Mouse (Mus musculus): ENCODE measurements around the gene Ganc. TPM values are rescaled to one million over a fixed set of nuclear protein-coding genes. Genes with fewer than 3 reads are reported as not detected.

The Ganc gene
- 10 to 100 TPM; 31.8 to 37.0 TPM for total RNA-seq (2021)
- long read RNA-seq, experiment 1, full-length matches to known transcripts: 7 of 19 reads
- long read RNA-seq, experiment 1, partial matches to known transcripts: 1 of 19 reads
- long read RNA-seq, experiment 1, other reads (novel, unspliced or antisense): 11 of 19 reads
- long read RNA-seq, experiment 2, full-length matches to known transcripts: 10 of 22 reads
- long read RNA-seq, experiment 2, partial matches to known transcripts: 3 of 22 reads
- long read RNA-seq, experiment 2, other reads (novel, unspliced or antisense): 9 of 22 reads

- intact Hi-C loops (cut with DNase I; ENCODE audit: low total_unique reads): no loop called here
- DNase-seq: no peak
These were observed at the start of gene Ganc for GRCm38 (mm10) chr2:120403653-120403985. Gene Ganc, plus strand, starts transcription at chr2:120403896.

GRCm38 (mm10) chr2:120360425-120360824, 43.3 kb upstream of the Ganc start:
- DNase-seq: no peak
- intact Hi-C loops (cut with DNase I; ENCODE audit: low total_unique reads): no loop called here

- intact Hi-C loops (cut with DNase I; ENCODE audit: low total_unique reads): no loop called here
- no peak for DNase-seq
These were observed 37.2 kb upstream of the Ganc start for GRCm38 (mm10) chr2:120366501-120366900.

- no peak for DNase-seq
- intact Hi-C loops (cut with DNase I; ENCODE audit: low total_unique reads): no loop called here
These were observed 36.1 kb upstream of the Ganc start for GRCm38 (mm10) chr2:120367416-120368207.

GRCm38 (mm10) chr2:120373858-120374257, 29.8 kb upstream of the Ganc start:
- intact Hi-C loops (cut with DNase I; ENCODE audit: low total_unique reads): no loop called here
- DNase-seq: no peak

- DNase-seq: no peak
- intact Hi-C loops (cut with DNase I; ENCODE audit: low total_unique reads): no loop called here
These were observed 17.4 kb upstream of the Ganc start for GRCm38 (mm10) chr2:120386264-120386663.

- DNase-seq: no peak
- intact Hi-C loops (cut with DNase I; ENCODE audit: low total_unique reads): no loop called here
These were observed 16.4 kb upstream of the Ganc start for GRCm38 (mm10) chr2:120387291-120387690.

GRCm38 (mm10) chr2:120389376-120389775, 14.3 kb upstream of the Ganc start:
- intact Hi-C loops (cut with DNase I; ENCODE audit: low total_unique reads): no loop called here
- no peak for DNase-seq

- intact Hi-C loops (cut with DNase I; ENCODE audit: low total_unique reads): no loop called here
- no peak for DNase-seq
These were observed 12.8 kb upstream of the Ganc start for GRCm38 (mm10) chr2:120390934-120391333.

GRCm38 (mm10) chr2:120392406-120392805, 11.3 kb upstream of the Ganc start:
- intact Hi-C loops (cut with DNase I; ENCODE audit: low total_unique reads): no loop called here
- no peak for DNase-seq

- intact Hi-C loops (cut with DNase I; ENCODE audit: low total_unique reads): no loop called here
- DNase-seq: no peak
These were observed 5.7 kb upstream of the Ganc start for GRCm38 (mm10) chr2:120397951-120398350.

- intact Hi-C loops (cut with DNase I; ENCODE audit: low total_unique reads): no loop called here
- no peak for DNase-seq
These were observed 883 bp upstream of the Ganc start for GRCm38 (mm10) chr2:120402813-120403212.

- DNase-seq: peak; percentile 93
- intact Hi-C loops (cut with DNase I; ENCODE audit: low total_unique reads): no loop called here
These were observed 508 bp downstream of the Ganc start, which contains the start of gene Tmem87a for GRCm38 (mm10) chr2:120403986-120404822. Gene Tmem87a, minus strand, starts transcription at chr2:120404113.

- DNase-seq: no peak
- intact Hi-C loops (cut with DNase I; ENCODE audit: low total_unique reads): no loop called here
These were observed 1.4 kb downstream of the Ganc start for GRCm38 (mm10) chr2:120404823-120405765.

- intact Hi-C loops (cut with DNase I; ENCODE audit: low total_unique reads): no loop called here
These were observed 7.5 kb downstream of the Ganc start for GRCm38 (mm10) chr2:120411096-120411628.

GRCm38 (mm10) chr2:120414113-120414512, 10.4 kb downstream of the Ganc start:
- intact Hi-C loops (cut with DNase I; ENCODE audit: low total_unique reads): no loop called here
- no peak for DNase-seq

More at GRCm38 (mm10) chr2:120411096-120411628, 7.5 kb downstream of the Ganc start:
- no peak for DNase-seq

GRCm38 (mm10) chr2:120414738-120415414, 11.2 kb downstream of the Ganc start:
- DNase-seq: no peak
- intact Hi-C loops (cut with DNase I; ENCODE audit: low total_unique reads): no loop called here

- no peak for DNase-seq
- intact Hi-C loops (cut with DNase I; ENCODE audit: low total_unique reads): no loop called here
These were observed 20.7 kb downstream of the Ganc start for GRCm38 (mm10) chr2:120424386-120424785.

Data from gastrocnemius, postnatal 14 days (tissue).